Mouse (Mus musculus) small intestine, adult 2 months (tissue): ENCODE results near the gene Gm45713. TPM values are rescaled to one million over a fixed set of nuclear protein-coding genes. Genes with fewer than 3 reads are reported as not detected.

Experiments
- H3K27ac ChIP-seq: fragments of 200-500 bp; 2 replicates; pipeline ENCODE4 v1.5.1; 2012; ENCODE audit warnings: low read depth, low read length, control low read depth, inconsistent platforms; ENCODE audit not compliant: insufficient read depth
- H3K27me3 ChIP-seq: fragments of 200-500 bp; 2 replicates; pipeline ENCODE4 v1.6.1; 2012; ENCODE audit warnings: mild to moderate bottlenecking, moderate library complexity, low read length, inconsistent platforms; ENCODE audit not compliant: control insufficient read depth, insufficient read depth
- H3K36me3 ChIP-seq: fragments of 200-500 bp; 2 replicates; pipeline ENCODE4 v1.6.1; 2012; ENCODE audit warnings: mild to moderate bottlenecking, low read length, control low read depth, inconsistent platforms; ENCODE audit not compliant: control insufficient read depth, insufficient read depth
- H3K4me1 ChIP-seq: fragments of 200-500 bp; 2 replicates; pipeline ENCODE4 v1.6.1; 2012; ENCODE audit warnings: low read length, inconsistent platforms, mixed read lengths; ENCODE audit not compliant: control insufficient read depth, insufficient read depth, insufficient read length
- H3K4me3 ChIP-seq: fragments of 200-500 bp; 2 replicates; pipeline ENCODE4 v1.5.1; 2012; ENCODE audit warnings: low read depth, mild to moderate bottlenecking, control low read depth, inconsistent platforms, low read length, moderate library complexity
- CTCF ChIP-seq: fragments of 200-500 bp; IDR thresholded peaks from 2 replicates; pipeline ENCODE4 v1.5.1; 2012; ENCODE audit warnings: low read depth, mild to moderate bottlenecking, control low read depth, inconsistent platforms, low read length, moderate library complexity, mixed read lengths; ENCODE audit not compliant: insufficient replicate concordance, insufficient read length; ENCODE audit errors: extremely low read depth
- POLR2A ChIP-seq: fragments of 200-500 bp; IDR thresholded peaks from 2 replicates; pipeline ENCODE4 v1.6.1; 2012; ENCODE audit warnings: low read depth, mild to moderate bottlenecking, control low read depth, inconsistent platforms, low read length, moderate library complexity
- WGBS: fragments of 180-500 bp; shearing (Covaris S2); methylation state at CpG from one replicate; pipeline ENCODE4 v1.1.7; 2018; 5-methylcytosine and 5-hydroxymethylcytosine counted together
- polyA plus RNA-seq: library from polyadenylated mRNA; depleted of rRNA; stranded (reverse); fragments of >200 nt; gene quantifications from 2 replicates; pipeline ENCODE4 v1.2.3, GENCODE M21; 2012

The Gm45713 gene
- polyA plus RNA-seq, 1 experiment = 1.5 TPM

DNA sequence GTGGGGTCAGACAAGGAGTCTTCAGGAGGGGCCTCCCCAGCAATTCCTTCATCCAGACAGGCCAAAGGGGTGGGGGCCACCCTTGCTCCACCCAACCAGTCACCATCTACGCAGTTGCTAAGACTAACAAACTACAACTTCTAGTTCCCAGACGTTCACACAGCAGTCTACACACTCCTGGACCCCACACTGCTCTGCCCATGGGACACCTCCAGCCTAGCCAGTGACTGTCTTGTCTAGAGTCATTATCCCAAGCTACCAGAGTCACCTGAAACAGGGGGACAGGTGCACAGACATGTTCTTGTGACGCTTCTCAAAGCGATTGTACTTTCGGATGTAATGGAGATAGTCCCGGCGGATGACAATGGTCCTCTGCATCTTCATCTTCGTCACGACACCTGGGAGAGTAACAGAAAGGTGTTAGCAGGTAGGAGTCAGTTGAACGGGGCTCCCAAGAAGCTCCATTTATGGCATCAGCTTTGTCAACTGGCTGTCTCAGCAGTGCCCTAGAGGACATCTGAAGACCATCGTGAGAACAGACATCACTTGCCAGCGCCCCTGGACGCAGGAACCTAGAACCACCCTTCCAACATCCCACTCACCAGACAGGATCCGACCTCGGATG is 13.4 kb downstream of the Gm45713 start:
- Histone ChIP-seq H3K27me3 (no peaks in the 10 kb centered on the region), H3K4me1 (peaks cover 22% of the 10 kb centered on the region; the same call in 1 of the 2 replicates), H3K27ac (no peak overlapping the region), H3K4me3 (peak overlapping the region; percentile 69), H3K36me3 (peaks cover 49% of the 10 kb centered on the region)
- 61% methylated on average over 15 of the region's 15 CpGs for whole genome bisulfite sequencing
- TF ChIP-seq POLR2A (no peak), CTCF (no peak)

DNA sequence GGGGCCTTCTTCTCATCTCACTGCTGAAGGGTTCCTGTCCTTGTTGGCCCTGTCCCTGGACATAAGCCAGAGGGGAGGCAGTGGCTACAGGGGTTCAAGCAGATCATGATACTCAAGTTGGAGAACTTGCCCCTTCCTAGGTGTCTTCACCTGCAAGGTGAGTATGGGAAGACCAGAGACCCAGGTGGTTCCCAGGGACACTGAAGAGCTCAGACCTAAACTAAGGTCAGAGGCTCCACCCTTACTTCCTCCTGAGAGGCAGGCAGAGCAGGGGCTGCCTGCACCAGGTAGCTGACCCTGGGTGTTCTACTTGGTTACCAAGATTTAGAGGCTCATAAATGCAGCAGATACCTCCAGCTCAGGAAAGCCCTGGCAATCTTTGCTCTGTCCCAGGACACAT is 14.1 kb downstream of the Gm45713 start:
- Histone ChIP-seq H3K4me3 (peak overlapping the region; percentile 30), H3K4me1 (peaks cover 22% of the 10 kb centered on the region; the same call in 1 of the 2 replicates), H3K36me3 (peaks cover 46% of the 10 kb centered on the region), H3K27ac (peak overlapping the region; percentile 17), H3K27me3 (no peaks in the 10 kb centered on the region)
- TF ChIP-seq CTCF (no peak), POLR2A (0 out of 2 replicates have a peak, but pooled peaks have one; percentile 25)

DNA sequence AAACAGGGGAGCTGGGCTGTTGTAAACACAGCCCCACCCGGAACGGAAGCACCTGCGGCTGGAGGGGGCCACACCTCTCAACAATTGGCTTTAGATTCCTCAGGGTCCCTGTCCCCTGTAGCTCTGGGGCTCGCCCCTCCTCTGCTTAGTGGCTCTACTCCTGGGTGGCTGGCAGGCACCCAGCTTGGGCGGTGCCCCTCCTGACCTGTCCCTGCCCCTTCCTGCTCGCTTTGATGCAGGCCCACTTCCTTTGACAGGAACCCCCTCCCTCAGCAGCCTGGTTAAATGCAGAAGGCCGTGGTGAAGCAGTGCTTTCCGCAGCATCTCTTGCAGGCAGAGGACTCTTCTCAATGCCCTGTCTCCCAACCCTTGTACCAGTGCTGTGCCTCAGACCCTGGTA is 14.6 kb downstream of the Gm45713 start:
- WGBS = 28% methylated on average over 8 of the region's 8 CpGs
- no peak for TF ChIP-seq POLR2A
- Histone ChIP-seq H3K27me3 (no peaks in the 10 kb centered on the region), H3K36me3 (peaks cover 40% of the 10 kb centered on the region), H3K4me1 (peaks cover 22% of the 10 kb centered on the region; the same call in 1 of the 2 replicates), H3K4me3 (peak overlapping the region; percentile 30), H3K27ac (peak overlapping the region; percentile 17)

DNA sequence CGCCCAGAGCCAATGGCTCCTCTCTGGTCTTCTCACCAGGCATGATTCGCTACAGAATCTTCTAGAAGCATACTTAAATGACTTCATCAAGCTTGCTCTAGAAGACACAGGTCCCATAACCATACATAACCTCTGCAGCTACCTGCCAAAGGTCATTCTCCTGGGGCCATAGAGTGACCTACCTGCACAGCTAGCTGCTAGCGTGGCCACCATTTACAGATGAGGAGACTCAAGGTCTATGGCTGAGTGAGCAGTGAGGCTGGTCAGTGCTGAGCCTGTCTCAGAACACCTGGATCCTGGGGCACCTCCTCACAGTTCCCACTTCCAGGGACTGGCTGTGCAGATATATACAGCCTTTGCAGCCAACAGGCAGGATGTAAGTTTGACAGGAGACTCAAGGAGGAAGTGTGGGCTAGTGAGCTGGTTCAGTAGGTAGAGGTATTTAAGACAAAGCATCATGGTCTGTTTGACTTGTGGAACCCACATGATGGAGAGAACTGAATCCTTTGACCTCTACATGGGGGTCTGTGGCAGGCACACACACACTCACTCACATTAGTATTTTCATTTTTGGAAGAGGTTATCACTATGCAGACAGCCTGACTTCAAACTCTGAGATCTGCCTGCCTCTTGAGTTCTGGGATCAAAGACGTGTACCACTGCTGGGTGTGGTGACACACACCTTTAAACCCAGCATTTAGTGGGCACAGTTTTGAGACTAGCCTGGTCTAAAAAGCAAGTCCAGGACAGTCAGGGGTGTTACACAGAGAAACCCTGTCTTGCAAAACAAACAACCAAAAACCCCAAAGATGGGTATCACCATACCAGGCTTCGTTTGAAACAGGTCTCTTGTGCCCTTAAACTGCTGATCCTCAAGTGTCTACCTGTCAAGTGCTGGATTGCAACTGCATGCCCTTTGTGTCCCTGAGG is 16.0 kb downstream of the Gm45713 start:
- Histone ChIP-seq H3K27me3 (no peaks in the 10 kb centered on the region), H3K36me3 (peaks cover 27% of the 10 kb centered on the region), H3K4me1 (peaks cover 22% of the 10 kb centered on the region; the same call in 1 of the 2 replicates), H3K4me3 (no peak overlapping the region), H3K27ac (peak overlapping the region; percentile 17; the same call in 1 of the 2 replicates)
- WGBS = 65% methylated on average over 5 of the region's 5 CpGs
- no peak for TF ChIP-seq POLR2A
- no peak for TF ChIP-seq CTCF

DNA sequence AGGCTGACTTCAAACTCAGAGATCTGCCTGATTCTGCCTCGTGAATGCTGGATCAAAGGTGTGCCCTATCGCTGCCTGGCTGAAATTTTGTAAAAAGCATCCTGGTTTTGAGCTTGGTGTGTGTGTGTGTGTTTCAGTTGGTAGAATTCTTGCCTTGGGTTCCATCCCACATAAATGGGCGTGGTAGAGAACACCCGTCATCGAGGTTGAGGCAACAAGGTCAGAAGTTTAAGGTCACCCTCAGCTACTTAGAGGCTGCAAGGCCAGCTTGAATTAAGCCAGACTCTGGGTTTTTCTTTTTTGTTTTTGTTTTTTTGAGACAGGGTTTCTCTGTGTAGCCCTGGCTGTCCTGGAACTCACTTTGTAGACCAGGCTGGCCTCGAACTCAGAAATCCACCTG is 17.7 kb downstream of the Gm45713 start:
- 69% methylated on average over 6 of the region's 6 CpGs for WGBS
- TF ChIP-seq POLR2A (no peak), CTCF (no peak)
- Histone ChIP-seq H3K4me1 (peaks cover 20% of the 10 kb centered on the region; the same call in 1 of the 2 replicates), H3K27me3 (no peaks in the 10 kb centered on the region), H3K36me3 (peaks cover 26% of the 10 kb centered on the region), H3K4me3 (no peak overlapping the region), H3K27ac (no peak overlapping the region)

DNA sequence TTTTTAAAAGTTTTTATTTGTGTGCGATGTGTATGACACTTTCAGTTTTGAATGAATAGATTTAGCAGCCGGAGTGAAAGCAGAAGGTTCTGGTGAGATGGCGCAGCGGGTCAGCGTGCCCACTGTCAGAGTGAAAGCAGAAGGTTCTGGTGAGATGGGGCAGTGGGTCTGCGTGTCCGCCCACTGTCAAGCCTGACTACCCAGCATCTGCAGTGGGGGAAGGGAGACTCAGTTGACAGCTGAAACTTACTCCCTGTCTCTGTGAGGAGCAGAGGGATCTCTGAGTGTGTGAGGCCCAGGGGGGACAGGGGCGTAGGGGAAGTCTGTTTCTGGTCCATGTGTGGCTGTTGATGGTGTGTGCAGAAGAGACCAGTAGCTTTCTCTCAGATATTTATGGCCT is 18.5 kb downstream of the Gm45713 start:
- H3K27me3 ChIP-seq = no peaks in the 10 kb centered on the region
- H3K36me3 ChIP-seq = peaks cover 20% of the 10 kb centered on the region
- TF ChIP-seq POLR2A = no peak
- no peak overlapping the region for H3K4me3 ChIP-seq
- 85% methylated on average over 8 of the region's 8 CpGs for WGBS
- no peak overlapping the region for H3K27ac ChIP-seq
- H3K4me1 ChIP-seq = peaks cover 16% of the 10 kb centered on the region; the same call in 1 of the 2 replicates

DNA sequence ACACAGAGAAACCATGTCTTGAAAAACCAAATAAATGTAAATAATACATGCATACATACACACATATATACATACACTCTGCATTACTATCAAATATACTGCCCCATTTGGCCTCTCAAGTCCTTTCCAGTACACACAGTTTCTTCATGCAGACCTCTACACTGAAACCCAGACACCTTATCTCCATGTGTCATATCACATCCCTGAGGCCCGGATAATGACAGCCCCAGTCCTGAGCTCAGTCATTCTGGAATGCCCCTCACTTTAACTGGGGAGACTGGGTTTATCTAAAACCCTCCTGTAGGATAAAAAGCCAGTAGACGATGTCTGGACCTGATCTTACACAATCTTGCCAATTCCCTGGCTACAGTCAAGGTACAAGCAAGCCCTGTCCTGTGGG is 22.6 kb downstream of the Gm45713 start:
- Histone ChIP-seq H3K36me3 (no peaks in the 10 kb centered on the region), H3K27ac (no peak overlapping the region), H3K4me1 (peaks cover 2% of the 10 kb centered on the region; the same call in 1 of the 2 replicates), H3K27me3 (no peaks in the 10 kb centered on the region), H3K4me3 (no peak overlapping the region)
- WGBS = 54% methylated on average over 2 of the region's 2 CpGs
- TF ChIP-seq POLR2A (no peak), CTCF (no peak)
